Mouse (Mus musculus): ENCODE data around the gene Borcs8.

Gene Borcs8

DNA sequence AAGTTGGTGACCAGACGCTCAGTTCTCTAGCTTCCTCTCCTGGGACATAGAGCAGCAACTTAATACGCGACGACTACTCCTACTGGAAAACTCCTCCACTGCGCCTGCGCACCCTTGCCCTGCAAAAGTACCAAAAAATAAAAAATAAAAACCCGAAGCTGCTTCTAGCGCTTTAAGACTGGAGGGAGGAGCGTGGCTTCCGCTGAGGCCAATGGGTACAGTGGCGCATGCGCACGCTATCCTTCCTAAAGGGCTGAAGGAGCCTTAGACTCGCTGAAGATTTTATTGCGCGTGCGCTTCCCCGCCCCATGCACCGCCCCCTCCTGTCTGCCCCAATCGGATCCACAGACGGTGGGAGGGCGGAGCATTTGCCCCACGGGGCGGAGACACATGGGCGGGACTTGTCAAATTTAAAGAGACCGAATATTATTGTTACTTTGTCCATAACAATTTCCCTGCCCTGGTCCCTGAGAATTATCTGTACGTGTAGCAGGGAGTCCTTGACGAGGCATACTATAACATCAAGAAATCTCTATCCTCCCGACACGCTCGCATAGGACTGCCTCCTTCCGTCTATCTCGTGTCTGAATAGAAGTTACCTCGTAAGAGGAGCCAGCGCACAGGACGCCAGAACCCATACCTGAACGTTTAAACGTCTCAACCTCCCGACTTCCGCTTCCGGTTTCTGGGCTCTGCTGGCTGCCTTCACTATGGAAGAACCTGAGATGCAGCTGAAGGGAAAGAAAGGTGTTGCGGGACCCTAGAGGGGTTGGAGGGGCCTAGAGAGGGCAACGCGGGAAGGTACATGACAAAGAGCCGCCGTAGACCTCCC, at the start of gene Borcs8, which contains the start of the genes Rfxank and Mef2b:
TSS of gene Borcs8 (plus strand) at position 474 of the 832 bp plus-strand sequence.
TSS of gene Rfxank (minus strand) at position 129 of the 832 bp plus-strand sequence.
TSS of gene Mef2b (plus strand) at position 686 of the 832 bp plus-strand sequence.
- peak; percentile 91 to 98 for DNase-seq (ENCODE audit: low spot score in 2 of 2)

DNA sequence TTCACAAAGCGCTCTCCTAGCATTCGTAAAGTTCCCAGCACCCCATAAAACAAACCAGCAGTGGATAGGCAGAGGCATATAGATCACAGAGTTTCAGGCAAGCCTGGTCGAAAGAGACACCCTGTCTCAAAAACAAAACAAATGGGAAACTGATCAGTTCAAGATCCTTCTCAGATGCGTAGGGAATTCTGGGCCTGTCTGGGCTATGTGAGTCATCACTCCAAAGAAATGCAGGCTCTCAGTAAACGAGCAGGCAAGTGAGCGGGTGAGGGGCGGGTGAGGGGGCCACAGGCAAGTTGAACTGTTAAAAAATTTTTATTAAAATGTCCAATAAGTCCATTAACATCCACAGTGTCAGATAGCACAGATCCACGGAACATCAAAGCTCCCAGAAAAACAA, 46.5 kb upstream of the Borcs8 start:
- no peak for DNase-seq (ENCODE audit: low spot score in 2 of 2)

DNA sequence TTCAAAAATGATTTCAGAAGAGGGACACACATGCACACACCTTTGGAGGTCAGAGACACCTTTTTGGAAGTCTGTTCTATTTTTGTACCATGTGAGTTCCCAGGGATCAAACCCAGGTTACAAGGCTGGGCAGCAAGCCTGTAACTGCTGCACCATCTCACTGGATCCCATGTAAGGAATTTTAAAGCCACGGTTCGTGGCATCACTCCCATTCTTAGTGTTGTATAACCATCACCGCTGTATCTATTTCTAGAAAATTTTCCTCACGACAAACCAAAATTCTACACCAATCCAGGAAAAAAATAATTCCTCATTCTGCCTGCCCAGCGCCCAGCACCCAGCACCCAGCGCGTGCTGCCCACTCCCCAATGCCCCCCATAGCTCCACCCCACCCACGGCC, 40.0 kb upstream of the Borcs8 start:
- DNase-seq (ENCODE audit: low spot score in 2 of 2), result no peak

DNA sequence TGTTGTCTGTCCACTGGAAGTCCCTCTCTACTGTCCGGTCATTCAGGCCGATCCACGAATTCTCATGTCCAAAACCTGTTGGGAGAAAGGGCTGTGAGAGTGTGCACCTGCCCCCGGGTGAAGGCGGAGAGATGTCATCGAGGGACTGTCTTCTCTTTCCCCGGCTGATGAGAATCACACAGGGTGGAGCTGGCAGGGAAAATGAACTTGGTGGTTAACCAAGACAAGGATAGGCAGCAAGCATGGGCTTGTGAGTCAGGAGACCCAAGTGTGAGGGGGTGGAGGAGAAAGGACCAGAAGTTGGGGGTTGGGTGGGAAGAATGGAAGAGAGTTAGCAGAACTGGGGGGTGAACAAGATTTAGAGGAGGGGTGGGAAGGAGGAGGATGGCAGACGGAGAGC, 39.1 kb upstream of the Borcs8 start:
- no peak for DNase-seq (ENCODE audit: low spot score in 2 of 2)

DNA sequence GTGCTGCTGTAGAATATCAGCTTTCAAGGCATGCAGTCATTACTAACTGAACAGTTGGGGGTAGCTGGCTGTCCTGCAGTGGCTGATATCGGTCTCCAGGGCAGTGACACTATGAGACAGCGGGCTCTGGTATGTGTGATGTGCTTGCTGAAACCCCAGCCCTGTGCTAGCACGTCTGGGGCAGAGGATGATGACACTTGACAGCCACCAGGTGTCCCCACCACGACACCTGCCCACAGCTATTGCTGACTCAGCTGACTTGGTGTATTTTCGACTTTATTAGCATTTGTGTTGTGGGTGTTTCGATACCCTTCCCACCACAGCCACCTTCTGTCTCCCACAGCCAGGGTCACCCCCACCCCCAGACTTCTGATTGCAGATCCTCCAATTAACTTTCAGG, 34.8 kb upstream of the Borcs8 start:
- no peak for DNase-seq (ENCODE audit: low spot score in 2 of 2)

DNA sequence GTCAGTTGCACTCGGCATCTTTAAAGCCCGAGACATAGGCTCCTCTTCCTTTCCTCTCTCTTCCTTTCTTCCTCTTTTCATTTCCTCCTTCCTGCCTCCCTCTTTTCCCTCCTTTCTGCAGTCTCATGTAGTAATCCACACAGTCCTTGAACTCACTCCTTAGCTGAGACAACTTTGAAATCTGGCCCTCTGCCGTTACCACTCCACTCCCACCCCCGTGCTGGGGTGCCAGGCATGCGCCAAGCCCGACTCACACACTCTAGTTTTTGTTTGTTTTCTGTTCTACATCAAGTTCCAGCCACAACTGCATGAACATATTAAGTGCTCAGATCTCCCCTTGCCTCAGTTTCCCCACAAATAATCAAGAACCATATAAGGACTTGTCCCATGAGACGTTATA, 34.4 kb upstream of the Borcs8 start:
- no peak for DNase-seq (ENCODE audit: low spot score in 2 of 2)

DNA sequence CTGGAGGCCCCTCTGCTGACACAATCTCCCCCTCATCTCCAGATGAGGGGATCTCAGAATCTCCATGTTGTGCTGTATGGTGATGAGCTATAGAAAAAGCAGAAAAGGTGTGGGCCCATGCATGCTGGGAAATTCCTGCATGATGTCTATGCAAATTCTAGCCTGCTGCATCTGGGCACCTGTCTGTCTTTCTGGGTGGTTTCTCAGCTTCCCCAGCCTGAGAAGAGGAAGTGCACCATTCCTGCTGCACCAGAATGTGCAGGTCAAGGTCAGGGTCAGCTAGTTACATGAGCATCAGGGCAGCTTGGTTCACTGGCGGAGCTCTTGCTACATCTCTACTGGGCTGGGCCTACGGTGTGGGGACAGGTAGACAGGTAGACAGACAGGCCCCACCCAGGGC, 28.8 kb upstream of the Borcs8 start:
- no peak for DNase-seq (ENCODE audit: low spot score in 2 of 2)

DNA sequence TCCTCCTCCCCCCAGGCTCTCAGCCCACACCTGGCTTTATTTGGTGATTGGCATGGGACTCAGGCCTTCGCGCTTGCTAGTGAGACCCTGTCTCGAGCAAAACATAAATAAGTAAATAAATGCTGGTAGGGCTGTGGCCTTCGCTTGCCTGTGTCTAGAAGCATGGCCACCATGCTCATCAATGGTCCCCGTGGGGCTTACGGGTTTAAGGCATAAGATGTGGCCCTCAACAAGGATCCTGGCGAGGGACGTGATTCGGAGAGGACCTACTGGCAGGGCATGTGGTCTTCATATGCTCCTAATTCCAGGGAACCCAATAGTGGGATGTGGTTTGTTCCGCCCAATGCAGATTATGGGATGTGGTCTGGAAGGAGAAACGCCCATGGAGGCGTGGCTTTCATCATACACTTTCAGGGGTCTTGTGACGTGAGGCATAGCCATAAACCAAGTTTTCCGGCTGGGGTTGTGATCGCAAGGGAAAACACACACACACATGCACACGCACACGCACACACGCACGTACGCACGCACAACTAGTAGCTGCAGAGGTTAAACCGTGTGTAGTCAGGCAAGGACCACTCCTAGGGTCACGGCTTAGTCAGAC, 28.0 kb upstream of the Borcs8 start:
- DNase-seq (ENCODE audit: low spot score in 2 of 2), result no peak

DNA sequence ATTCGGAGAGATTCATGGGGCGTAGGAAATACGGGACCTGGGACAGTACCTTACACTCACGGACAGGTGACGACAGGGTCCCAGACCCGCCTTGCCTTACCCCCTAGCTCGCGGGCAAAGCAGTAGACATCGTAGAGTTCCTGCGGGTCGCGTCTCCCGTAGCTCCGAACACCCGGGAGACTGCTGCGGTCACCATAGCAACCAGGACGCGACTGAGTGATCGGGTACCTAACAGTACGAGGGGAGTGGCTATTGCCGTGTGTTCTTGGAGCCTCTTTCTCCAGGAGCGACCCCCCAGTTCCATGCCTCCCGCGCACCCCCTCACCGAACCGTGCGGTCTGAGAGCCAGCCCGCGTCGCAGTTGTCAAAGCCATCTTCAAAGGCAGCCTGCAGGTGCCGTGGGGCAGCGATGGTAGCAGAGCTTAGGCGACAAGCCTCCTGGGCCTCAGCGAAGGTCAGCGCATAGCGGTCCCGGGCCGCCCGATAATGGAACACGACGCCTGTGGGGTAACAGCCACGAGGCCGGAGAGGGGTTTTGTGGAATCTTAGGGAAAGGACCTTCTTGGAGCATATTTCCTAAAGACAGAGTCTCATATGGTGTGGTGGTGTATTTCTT, 26.8 kb upstream of the Borcs8 start:
- no peak for DNase-seq (ENCODE audit: low spot score in 2 of 2)

DNA sequence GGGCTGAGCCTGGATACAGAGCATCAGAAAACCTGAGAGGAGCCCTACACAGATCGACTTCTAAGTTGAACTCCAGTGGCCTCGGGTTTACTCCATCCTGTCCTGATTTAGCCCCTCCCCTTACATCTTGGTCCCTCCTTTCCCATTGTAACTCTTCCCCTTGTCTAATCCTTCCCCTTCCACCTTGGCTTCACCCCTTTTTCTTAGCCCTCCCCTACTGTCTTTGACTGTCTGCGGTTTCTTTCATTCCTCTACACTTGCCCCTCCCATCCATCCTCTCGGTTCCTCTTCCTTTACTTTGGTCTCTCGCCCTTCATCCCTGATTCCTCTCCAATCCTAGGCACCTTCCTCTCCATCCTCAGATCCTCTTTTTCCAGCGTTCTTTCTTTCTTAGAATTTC, 24.8 kb upstream of the Borcs8 start:
- DNase-seq (ENCODE audit: low spot score in 2 of 2), result no peak

DNA sequence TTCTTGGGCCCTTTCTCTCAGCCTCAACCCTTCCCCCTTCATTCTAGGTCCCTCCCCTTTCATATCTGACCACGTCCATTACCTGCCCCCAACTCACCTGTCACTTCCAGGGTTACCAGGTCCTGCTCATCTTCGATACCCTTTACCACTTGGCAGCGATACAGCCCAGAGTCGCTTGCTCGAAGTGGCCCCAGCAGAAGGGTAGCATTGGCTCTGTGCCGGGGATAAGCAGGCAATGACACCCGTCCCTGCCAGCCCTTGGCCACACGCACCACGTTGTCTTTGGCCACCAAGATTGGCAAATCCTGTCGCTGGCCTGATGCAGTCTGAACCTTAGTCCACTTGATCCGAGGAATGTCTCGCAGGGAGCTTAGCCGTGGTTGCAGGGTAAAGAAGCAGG, 24.4 kb upstream of the Borcs8 start:
- no peak for DNase-seq (ENCODE audit: low spot score in 2 of 2)

DNA sequence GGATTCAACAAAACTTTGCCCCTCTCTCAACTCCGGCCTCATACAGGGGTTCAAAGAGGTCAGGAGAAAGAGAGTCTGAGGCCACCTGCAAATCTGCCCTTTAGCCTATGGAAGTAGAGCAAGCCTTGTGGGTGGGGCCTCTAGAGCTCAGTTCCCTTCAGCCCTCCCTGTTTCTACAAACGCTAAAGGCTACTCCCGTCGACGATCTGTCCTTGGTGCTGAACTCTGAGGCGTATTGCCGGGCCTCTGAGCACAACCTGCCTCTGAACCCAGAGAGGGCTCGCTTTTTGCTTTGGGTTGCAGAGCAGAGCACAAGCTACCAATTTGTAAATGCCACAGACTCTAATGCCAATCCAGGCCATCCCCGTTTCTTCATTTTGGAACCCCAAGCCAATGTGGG, 21.7 kb upstream of the Borcs8 start:
- DNase-seq (ENCODE audit: low spot score in 2 of 2), result no peak

DNA sequence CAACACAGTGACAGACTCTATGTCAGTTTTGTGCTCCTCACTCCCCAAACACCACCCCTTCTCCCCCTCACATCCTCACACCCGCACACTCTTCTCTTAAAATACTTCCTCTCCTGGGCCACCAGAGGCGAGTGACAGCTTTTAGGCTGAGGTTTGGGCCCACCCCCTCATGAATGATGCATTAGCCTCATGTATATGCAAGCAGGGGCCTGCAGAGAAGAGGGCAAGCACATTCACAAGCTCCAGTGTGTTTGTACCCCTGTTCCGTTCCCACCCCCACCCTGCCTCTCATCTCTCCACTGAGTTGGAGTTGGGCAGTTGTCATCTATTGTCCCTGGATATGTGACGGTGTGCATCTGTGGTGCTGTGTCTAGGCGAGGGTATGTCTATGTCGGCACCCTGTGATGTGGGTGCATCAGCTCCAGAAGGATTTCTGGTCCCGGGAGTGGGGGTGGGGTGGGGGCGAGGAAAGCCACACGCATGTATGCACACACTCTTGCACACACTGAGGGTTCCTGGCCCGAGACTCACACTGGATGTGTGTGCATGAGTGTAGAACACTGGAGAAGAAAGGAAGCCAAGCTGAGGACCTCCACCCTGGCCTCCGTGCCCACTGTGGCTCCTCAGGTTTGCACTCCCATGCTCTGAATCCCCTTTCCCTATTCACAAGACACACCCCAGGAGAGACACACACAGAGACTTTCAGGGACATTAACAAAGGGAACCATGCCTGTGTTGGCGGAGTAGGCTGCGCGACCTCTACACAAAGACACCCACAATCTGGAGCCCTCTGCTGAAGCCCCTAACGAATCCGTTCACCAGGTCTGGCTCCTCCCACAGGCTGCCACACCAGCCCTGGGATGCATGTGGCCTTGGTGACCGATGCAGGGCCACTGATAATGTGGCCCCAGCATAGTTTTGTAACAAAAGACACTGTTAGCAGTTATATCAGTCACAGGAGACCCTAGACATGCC, 20.3 kb upstream of the Borcs8 start:
- peak in 1 of 2 experiments; percentile 34 for DNase-seq (ENCODE audit: low spot score in 2 of 2)

DNA sequence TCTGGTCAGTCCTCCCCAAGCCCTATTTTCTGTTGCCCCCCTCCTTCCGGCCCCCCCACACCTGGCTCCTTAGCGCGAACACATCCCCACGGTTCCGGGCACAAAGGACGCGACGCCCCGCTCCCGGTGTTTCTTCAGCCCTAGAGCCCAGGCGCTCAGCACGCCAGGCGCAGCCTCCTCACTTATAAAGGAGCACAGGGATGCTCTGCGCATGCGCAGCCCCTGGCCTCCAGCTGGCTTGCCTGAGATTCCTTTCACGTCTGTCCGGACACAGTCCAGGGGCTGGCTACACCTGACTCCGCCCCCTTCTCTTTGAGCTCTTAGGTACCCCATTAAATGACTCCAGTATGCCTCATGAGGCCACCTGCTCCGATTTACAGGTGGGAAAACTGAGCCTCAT, 18.6 kb upstream of the Borcs8 start, which contains the start of gene Ncan:
TSS of gene Ncan (minus strand) at position 207 of the 400 bp plus-strand sequence.
- DNase-seq (ENCODE audit: low spot score in 2 of 2), result peak; percentile 83 to 89

DNA sequence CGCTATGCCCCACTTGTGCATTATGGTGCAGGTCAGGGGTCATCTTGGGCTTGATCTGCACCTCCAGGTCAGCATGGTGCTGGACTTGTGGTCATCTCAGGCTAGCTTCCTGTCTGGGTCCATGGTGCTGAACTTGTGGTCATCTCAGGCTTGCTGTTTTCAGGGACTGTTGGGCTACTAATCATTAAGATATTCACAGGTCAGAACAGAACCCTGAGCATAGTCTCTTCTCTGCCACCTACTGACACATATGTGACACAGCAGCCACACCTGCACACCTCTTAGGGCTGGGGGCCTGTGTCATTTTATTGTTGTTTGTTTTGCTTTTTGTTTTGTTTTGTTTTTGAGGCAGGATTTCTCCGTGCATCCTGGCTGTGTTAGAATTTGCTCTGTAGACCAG, 16.4 kb upstream of the Borcs8 start:
- DNase-seq (ENCODE audit: low spot score in 2 of 2), result no peak

DNA sequence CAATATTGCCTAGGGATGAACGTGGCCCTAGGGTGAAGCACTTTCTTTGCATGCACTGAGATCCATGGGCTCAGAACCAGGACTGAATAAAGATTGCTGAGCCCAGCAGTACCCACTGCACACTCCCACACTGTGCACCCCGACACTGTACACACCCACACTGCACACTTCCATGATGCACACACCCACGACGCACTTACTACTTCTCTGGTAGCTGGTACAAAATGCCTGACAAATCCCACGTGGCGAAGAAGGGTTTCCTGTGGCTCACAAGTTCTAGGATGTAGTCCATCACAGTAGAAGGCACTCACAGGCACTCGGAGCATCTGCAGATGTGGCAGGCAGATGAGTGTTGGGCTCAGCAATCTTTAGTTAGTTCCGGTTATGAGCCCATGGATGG, 14.3 kb upstream of the Borcs8 start:
- no peak for DNase-seq (ENCODE audit: low spot score in 2 of 2)

DNA sequence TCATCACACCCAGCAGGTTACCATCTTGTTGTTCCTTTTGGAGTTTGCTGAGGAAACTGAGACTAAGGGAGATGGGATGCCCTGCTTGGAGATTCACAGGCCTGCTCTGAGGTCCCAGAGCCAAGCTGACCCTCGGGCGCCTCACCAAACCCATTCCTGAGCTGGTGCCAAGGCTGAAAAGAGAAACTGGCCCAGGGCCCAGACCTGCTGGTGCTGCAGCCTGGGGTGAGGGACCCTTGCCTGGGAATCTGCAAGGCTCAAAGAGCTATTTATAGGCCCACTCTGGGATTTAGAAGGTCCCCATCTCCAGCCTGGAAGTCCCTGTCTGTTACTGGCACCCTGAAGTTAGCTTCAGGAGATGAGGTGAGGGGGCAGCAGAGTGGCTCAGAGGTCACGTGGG, 10.9 kb upstream of the Borcs8 start:
- DNase-seq (ENCODE audit: low spot score in 2 of 2), result peak in 1 of 2 experiments; percentile 59

DNA sequence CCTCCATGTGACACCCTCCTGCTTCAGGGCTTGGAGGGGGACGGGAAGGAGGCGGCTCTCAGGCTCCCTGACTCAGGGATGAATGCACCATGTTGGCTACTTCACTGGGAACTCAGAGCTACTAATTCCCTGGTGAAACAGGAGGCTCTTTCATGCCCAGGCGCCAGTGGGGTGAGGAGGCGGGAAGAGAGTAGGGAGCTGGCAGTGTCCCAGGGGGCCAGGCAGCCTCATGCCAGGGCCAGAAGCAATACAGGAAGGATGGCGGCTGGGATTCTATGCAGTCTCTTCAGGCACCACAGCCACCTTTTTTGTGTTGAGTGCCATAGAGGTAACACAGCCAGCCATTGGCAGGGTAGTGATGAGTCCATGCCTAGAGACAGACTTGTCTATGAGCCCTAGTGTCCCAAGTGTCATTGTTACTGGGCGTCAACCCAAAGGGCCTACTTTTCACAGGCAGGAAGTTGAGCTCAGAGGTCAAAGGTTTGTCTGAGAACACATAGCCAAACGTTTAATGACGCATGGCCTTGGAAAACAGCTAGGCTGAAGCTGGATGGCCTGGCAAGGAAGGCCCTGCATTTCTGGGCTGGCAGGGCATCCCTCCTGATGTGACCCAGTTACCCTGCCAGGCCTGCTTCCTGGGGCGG, 9.9 kb upstream of the Borcs8 start:
- DNase-seq (ENCODE audit: low spot score in 2 of 2), result peak; percentile 47 to 49

DNA sequence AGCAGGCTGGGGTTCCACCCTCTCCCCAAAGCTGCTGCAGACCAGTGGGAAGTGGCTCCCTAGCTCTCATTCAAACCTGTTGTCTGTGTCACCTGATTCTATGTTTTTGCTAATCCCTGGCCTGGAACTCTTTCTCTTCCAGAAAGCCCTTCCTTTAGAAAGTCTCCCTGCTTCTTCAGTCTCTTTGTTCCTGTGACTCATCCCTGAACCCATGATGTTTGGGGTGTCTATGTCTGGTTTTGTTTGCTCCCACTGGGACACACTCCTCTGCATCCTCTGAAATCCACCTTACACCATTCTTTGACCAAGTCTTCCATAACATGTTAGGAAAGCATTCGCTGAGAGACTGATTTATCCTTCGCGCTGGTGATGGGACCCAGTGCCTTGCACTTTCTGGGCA, 9.2 kb upstream of the Borcs8 start:
- no peak for DNase-seq (ENCODE audit: low spot score in 2 of 2)

DNA sequence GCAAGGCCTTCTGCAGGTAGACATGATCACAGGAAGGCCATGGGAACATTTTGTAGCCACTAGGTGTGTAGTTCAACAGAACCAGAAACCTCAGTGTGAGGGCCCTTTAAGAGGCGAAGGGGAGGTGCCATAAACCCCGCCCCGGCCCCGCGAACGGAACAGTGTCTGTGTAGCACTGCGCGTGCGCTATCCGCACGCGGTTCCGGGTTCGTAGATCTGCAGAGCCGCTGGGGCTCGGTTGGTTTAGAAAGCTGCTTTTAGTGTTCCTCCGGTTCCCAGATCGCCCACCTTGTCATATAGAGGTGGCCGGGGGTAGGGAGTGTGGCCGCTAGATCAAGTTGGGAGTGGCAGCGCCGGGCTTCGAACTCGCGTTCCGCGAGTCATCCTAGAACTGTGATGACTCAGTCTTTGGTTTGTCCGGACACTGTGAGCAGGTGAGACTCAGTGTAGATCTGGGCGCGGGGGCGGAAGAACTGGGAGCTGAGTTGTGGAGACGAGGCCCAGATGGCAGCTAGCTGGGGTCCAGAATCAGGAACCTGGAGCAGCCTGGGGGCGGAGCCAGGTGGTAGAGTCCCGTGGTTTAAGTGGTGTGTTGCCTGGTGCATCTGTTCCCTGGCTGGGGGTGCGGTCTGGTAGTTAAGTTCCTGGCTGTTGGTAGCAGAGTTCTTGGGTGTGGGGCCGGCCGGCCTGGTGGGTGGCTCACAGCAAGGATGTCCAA, 8.0 kb upstream of the Borcs8 start, which contains the start of gene Nr2c2ap:
TSS of gene Nr2c2ap (plus strand) at position 168 of the 718 bp plus-strand sequence.
- DNase-seq (ENCODE audit: low spot score in 2 of 2), result peak; percentile 54 to 76
